Mouse (Mus musculus) neural tube, embryonic 13.5 days (tissue): ENCODE results near the gene Tbx3. TPM values are rescaled to one million over a fixed set of nuclear protein-coding genes. Genes with fewer than 3 reads are reported as not detected.

Experiments
- ATAC-seq: fragments of 200-750 bp; cut with Nextera tagmentation; 2 replicates; pipeline ENCODE4 v1.8.0; 2017; ENCODE audit warnings: low read depth, mild to moderate bottlenecking, moderate TSS enrichment, moderate library complexity
- H3K27ac ChIP-seq: fragments of 300-500 bp; sonication (generic); replicated peaks from 2 replicates; pipeline ENCODE4 v1.5.1; 2015; ENCODE audit warnings: moderate library complexity, mild to moderate bottlenecking, inconsistent platforms
- H3K27me3 ChIP-seq: fragments of 300-500 bp; sonication (generic); 2 replicates; pipeline ENCODE4 v1.6.1; 2015; ENCODE audit warnings: mild to moderate bottlenecking, inconsistent platforms
- H3K36me3 ChIP-seq: fragments of 300-500 bp; sonication (generic); 2 replicates; pipeline ENCODE4 v1.6.1; 2015; ENCODE audit warnings: mild to moderate bottlenecking, inconsistent platforms
- H3K4me1 ChIP-seq: fragments of 300-500 bp; sonication (generic); replicated peaks from 2 replicates; pipeline ENCODE4 v1.6.1; 2015; ENCODE audit warnings: inconsistent platforms
- H3K4me2 ChIP-seq: fragments of 300-500 bp; sonication (generic); 2 replicates; pipeline ENCODE4 v1.6.1; 2015; ENCODE audit warnings: inconsistent platforms, mild to moderate bottlenecking, moderate library complexity
- H3K4me3 ChIP-seq: fragments of 300-500 bp; sonication (generic); 2 replicates; pipeline ENCODE4 v1.5.1; 2015; ENCODE audit warnings: mild to moderate bottlenecking, inconsistent platforms
- H3K9ac ChIP-seq: fragments of 300-500 bp; sonication (generic); 2 replicates; pipeline ENCODE4 v1.6.1; 2015; ENCODE audit warnings: moderate library complexity, mild to moderate bottlenecking, inconsistent platforms
- H3K9me3 ChIP-seq: fragments of 300-500 bp; sonication (generic); 2 replicates; pipeline ENCODE4 v1.6.1; 2016; ENCODE audit warnings: inconsistent platforms
- WGBS: fragments of 180-500 bp; shearing (Covaris S2); methylation state at CpG from one replicate; pipeline ENCODE4 v1.1.7; 2015; 5-methylcytosine and 5-hydroxymethylcytosine counted together
- polyA plus RNA-seq: library from polyadenylated mRNA; unstranded; fragments of >200 nt; fragmentation: Nextera tagmentation; extraction: Ambion mirVana; gene quantifications from 2 replicates; pipeline ENCODE4 v1.2.1, GENCODE M21; 2015

The Tbx3 gene
- polyA plus RNA-seq, 1 experiment from 2014 or later = 10.5 TPM

- Histone ChIP-seq H3K9ac (no peak overlapping the region), H3K27me3 (peaks cover 69% of the 10 kb centered on the region), H3K4me3 (no peak overlapping the region), H3K27ac (no peak overlapping the region), H3K9me3 (no peaks in the 10 kb centered on the region), H3K4me2 (no peak overlapping the region), H3K36me3 (no peaks in the 10 kb centered on the region), H3K4me1 (peaks cover 6% of the 10 kb centered on the region; the same call in 1 of the 2 replicates)
- 62% methylated on average over 2 of the region's 2 CpGs for WGBS
- ATAC-seq = no peak
Observed at GRCm38 (mm10) chr5:119646965-119647364, 23.5 kb upstream of the Tbx3 start.

GRCm38 (mm10) chr5:119651135-119651965, 19.1 kb upstream of the Tbx3 start:
- H3K4me2 ChIP-seq = no peak overlapping the region
- H3K9me3 ChIP-seq = no peaks in the 10 kb centered on the region
- no peak overlapping the region for H3K4me3 ChIP-seq
- no peak overlapping the region for H3K27ac ChIP-seq
- no peaks in the 10 kb centered on the region for H3K4me1 ChIP-seq
- H3K9ac ChIP-seq = no peak overlapping the region
- peaks cover 84% of the 10 kb centered on the region for H3K27me3 ChIP-seq
- WGBS = 37% methylated on average over 13 of the region's 13 CpGs
- ATAC-seq = no peak
- no peaks in the 10 kb centered on the region for H3K36me3 ChIP-seq

- Histone ChIP-seq H3K9ac (no peak overlapping the region), H3K36me3 (no peaks in the 10 kb centered on the region), H3K9me3 (no peaks in the 10 kb centered on the region), H3K27me3 (peaks cover 98% of the 10 kb centered on the region), H3K4me2 (no peak overlapping the region), H3K27ac (no peak overlapping the region), H3K4me1 (no peaks in the 10 kb centered on the region), H3K4me3 (no peak overlapping the region)
- no peak for ATAC-seq
- WGBS = 8% methylated on average over 7 of the region's 7 CpGs
Observed at GRCm38 (mm10) chr5:119656354-119656753, 14.1 kb upstream of the Tbx3 start.

- no peak overlapping the region for H3K9ac ChIP-seq
- peaks cover 98% of the 10 kb centered on the region for H3K27me3 ChIP-seq
- H3K4me2 ChIP-seq = no peak overlapping the region
- no peak for ATAC-seq
- no peaks in the 10 kb centered on the region for H3K4me1 ChIP-seq
- H3K9me3 ChIP-seq = no peaks in the 10 kb centered on the region
- H3K27ac ChIP-seq = no peak overlapping the region
- no peaks in the 10 kb centered on the region for H3K36me3 ChIP-seq
- no peak overlapping the region for H3K4me3 ChIP-seq
- WGBS = under 1% methylated on average over 21 of the region's 21 CpGs
Observed at GRCm38 (mm10) chr5:119656856-119657255, 13.6 kb upstream of the Tbx3 start.

GRCm38 (mm10) chr5:119657362-119657761, 13.1 kb upstream of the Tbx3 start:
- no peak overlapping the region for H3K4me2 ChIP-seq
- WGBS = 1% methylated on average over 6 of the region's 6 CpGs
- no peak overlapping the region for H3K27ac ChIP-seq
- no peaks in the 10 kb centered on the region for H3K4me1 ChIP-seq
- no peak overlapping the region for H3K4me3 ChIP-seq
- H3K36me3 ChIP-seq = no peaks in the 10 kb centered on the region
- H3K27me3 ChIP-seq = peaks cover 98% of the 10 kb centered on the region
- ATAC-seq = no peak
- no peaks in the 10 kb centered on the region for H3K9me3 ChIP-seq
- H3K9ac ChIP-seq = no peak overlapping the region

- H3K36me3 ChIP-seq = no peaks in the 10 kb centered on the region
- WGBS = 4% methylated on average over 6 of the region's 6 CpGs
- peaks cover 98% of the 10 kb centered on the region for H3K27me3 ChIP-seq
Observed at GRCm38 (mm10) chr5:119657804-119658203, 12.7 kb upstream of the Tbx3 start.

GRCm38 (mm10) chr5:119658396-119658795, 12.1 kb upstream of the Tbx3 start:
- H3K27me3 ChIP-seq = peaks cover 100% of the 10 kb centered on the region
- 3% methylated on average over 5 of the region's 5 CpGs for WGBS
- H3K36me3 ChIP-seq = no peaks in the 10 kb centered on the region
- no peak overlapping the region for H3K27ac ChIP-seq
- H3K4me2 ChIP-seq = no peak overlapping the region
- no peak for ATAC-seq
- H3K4me3 ChIP-seq = no peak overlapping the region
- H3K9ac ChIP-seq = no peak overlapping the region
- H3K4me1 ChIP-seq = no peaks in the 10 kb centered on the region
- no peaks in the 10 kb centered on the region for H3K9me3 ChIP-seq

More at GRCm38 (mm10) chr5:119657804-119658203, 12.7 kb upstream of the Tbx3 start:
- Histone ChIP-seq H3K27ac (no peak overlapping the region), H3K9ac (no peak overlapping the region), H3K4me1 (no peaks in the 10 kb centered on the region), H3K4me2 (no peak overlapping the region), H3K9me3 (no peaks in the 10 kb centered on the region), H3K4me3 (no peak overlapping the region)
- no peak for ATAC-seq

GRCm38 (mm10) chr5:119659041-119659440, 11.4 kb upstream of the Tbx3 start:
- Histone ChIP-seq H3K4me2 (no peak overlapping the region), H3K27ac (no peak overlapping the region), H3K9me3 (no peaks in the 10 kb centered on the region), H3K36me3 (no peaks in the 10 kb centered on the region), H3K27me3 (peaks cover 100% of the 10 kb centered on the region), H3K4me1 (no peaks in the 10 kb centered on the region), H3K9ac (no peak overlapping the region), H3K4me3 (no peak overlapping the region)
- WGBS = 3% methylated on average over 3 of the region's 3 CpGs
- ATAC-seq = no peak

GRCm38 (mm10) chr5:119660526-119661410, 9.7 kb upstream of the Tbx3 start:
- WGBS = 1% methylated on average over 25 of the region's 25 CpGs
- Histone ChIP-seq H3K36me3 (no peaks in the 10 kb centered on the region), H3K27me3 (peaks cover 100% of the 10 kb centered on the region), H3K27ac (no peak overlapping the region), H3K9me3 (no peaks in the 10 kb centered on the region), H3K4me3 (no peak overlapping the region), H3K4me2 (no peak overlapping the region), H3K9ac (no peak overlapping the region), H3K4me1 (no peaks in the 10 kb centered on the region)
- ATAC-seq = no peak

- no peak for ATAC-seq
- 2% methylated on average over 11 of the region's 11 CpGs for WGBS
- no peaks in the 10 kb centered on the region for H3K36me3 ChIP-seq
Observed at GRCm38 (mm10) chr5:119661474-119661873, 9.0 kb upstream of the Tbx3 start.

GRCm38 (mm10) chr5:119662326-119662725, 8.1 kb upstream of the Tbx3 start:
- Histone ChIP-seq H3K4me2 (no peak overlapping the region), H3K27ac (no peak overlapping the region), H3K36me3 (no peaks in the 10 kb centered on the region), H3K4me3 (no peak overlapping the region), H3K9me3 (no peaks in the 10 kb centered on the region), H3K4me1 (no peaks in the 10 kb centered on the region), H3K27me3 (peaks cover 100% of the 10 kb centered on the region), H3K9ac (no peak overlapping the region)
- WGBS = under 1% methylated on average over 13 of the region's 13 CpGs
- ATAC-seq = no peak

More at GRCm38 (mm10) chr5:119661474-119661873, 9.0 kb upstream of the Tbx3 start:
- H3K4me1 ChIP-seq = no peaks in the 10 kb centered on the region
- H3K4me2 ChIP-seq = no peak overlapping the region
- H3K9ac ChIP-seq = no peak overlapping the region
- H3K27ac ChIP-seq = no peak overlapping the region
- no peak overlapping the region for H3K4me3 ChIP-seq
- no peaks in the 10 kb centered on the region for H3K9me3 ChIP-seq
- H3K27me3 ChIP-seq = peaks cover 100% of the 10 kb centered on the region

- H3K4me2 ChIP-seq = no peak overlapping the region
- 2% methylated on average over 12 of the region's 12 CpGs for WGBS
- no peak overlapping the region for H3K9ac ChIP-seq
- H3K4me1 ChIP-seq = no peaks in the 10 kb centered on the region
- H3K4me3 ChIP-seq = no peak overlapping the region
- peaks cover 100% of the 10 kb centered on the region for H3K27me3 ChIP-seq
- no peaks in the 10 kb centered on the region for H3K36me3 ChIP-seq
- ATAC-seq = no peak
- H3K9me3 ChIP-seq = no peaks in the 10 kb centered on the region
- no peak overlapping the region for H3K27ac ChIP-seq
Observed at GRCm38 (mm10) chr5:119662731-119663130, 7.7 kb upstream of the Tbx3 start.
